Mouse (Mus musculus): ENCODE data around the gene Als2.

- TF ChIP-seq CTCF (IDR thresholded peaks at IDR 0.05; ENCODE audit: low read depth) (peak; percentile 86), EP300 (IDR thresholded peaks at IDR 0.05; ENCODE audit: low read depth) (no peak)
Observed at GRCm38 (mm10) chr1:59237614-59238211, 682 bp upstream of the Als2 start.

All from liver, embryonic 14.5 days (tissue).